Mouse (Mus musculus) spleen, adult 2 months (tissue): ENCODE data around the gene Akr1b3. TPM values are rescaled to one million over a fixed set of nuclear protein-coding genes. Genes with fewer than 3 reads are reported as not detected.

ENCODE experiments used
- DNase-seq, 2 experiments: peaks; one replicate each; pipeline versions ENCODE4 v3.0.0 to v3.0.0-alpha.2; 2012 to 2021; ENCODE audit warnings: low spot score in 2 of 2, low read depth in 1 of 2
- H3K27ac ChIP-seq: fragments of 200-500 bp; 2 replicates; pipeline ENCODE4 v1.5.1; 2012; ENCODE audit warnings: low read length, inconsistent platforms; ENCODE audit not compliant: insufficient read depth
- H3K27me3 ChIP-seq: fragments of 200-500 bp; 2 replicates; pipeline ENCODE4 v1.6.1; 2012; ENCODE audit warnings: mild to moderate bottlenecking, moderate library complexity, low read length, inconsistent platforms; ENCODE audit not compliant: control insufficient read depth, insufficient read depth
- H3K36me3 ChIP-seq: fragments of 200-500 bp; 2 replicates; pipeline ENCODE4 v1.6.1; 2012; ENCODE audit warnings: mild to moderate bottlenecking, low read length, inconsistent platforms; ENCODE audit not compliant: control insufficient read depth, insufficient read depth
- H3K4me1 ChIP-seq: fragments of 200-500 bp; 2 replicates; pipeline ENCODE4 v1.6.1; 2011; ENCODE audit warnings: inconsistent platforms; ENCODE audit not compliant: control insufficient read depth, insufficient read depth, insufficient read length
- H3K4me3 ChIP-seq: fragments of 200-500 bp; 2 replicates; pipeline ENCODE4 v1.5.1; 2011; ENCODE audit warnings: mild to moderate bottlenecking, inconsistent platforms; ENCODE audit not compliant: insufficient read depth, insufficient read length; ENCODE audit errors: extremely low read depth
- CTCF ChIP-seq: fragments of 200-500 bp; IDR thresholded peaks from 2 replicates; pipeline ENCODE4 v1.5.1; 2011; ENCODE audit warnings: mild to moderate bottlenecking, inconsistent platforms; ENCODE audit not compliant: insufficient read depth, insufficient read length, insufficient replicate concordance; ENCODE audit errors: extremely low read depth
- POLR2A ChIP-seq: fragments of 200-500 bp; IDR thresholded peaks from 2 replicates; pipeline ENCODE4 v1.6.1; 2011; ENCODE audit warnings: low read depth, low read length, inconsistent platforms
- WGBS: fragments of 180-500 bp; shearing (Covaris S2); methylation state at CpG from one replicate; pipeline ENCODE4 v1.1.7; 2018; 5-methylcytosine and 5-hydroxymethylcytosine counted together
- polyA plus RNA-seq: library from polyadenylated mRNA; depleted of rRNA; stranded (reverse); fragments of >200 nt; gene quantifications from 2 replicates; pipeline ENCODE4 v1.2.3, GENCODE M21; 2012

Gene Akr1b3
- polyA plus RNA-seq, 1 experiment: 105 TPM

DNA sequence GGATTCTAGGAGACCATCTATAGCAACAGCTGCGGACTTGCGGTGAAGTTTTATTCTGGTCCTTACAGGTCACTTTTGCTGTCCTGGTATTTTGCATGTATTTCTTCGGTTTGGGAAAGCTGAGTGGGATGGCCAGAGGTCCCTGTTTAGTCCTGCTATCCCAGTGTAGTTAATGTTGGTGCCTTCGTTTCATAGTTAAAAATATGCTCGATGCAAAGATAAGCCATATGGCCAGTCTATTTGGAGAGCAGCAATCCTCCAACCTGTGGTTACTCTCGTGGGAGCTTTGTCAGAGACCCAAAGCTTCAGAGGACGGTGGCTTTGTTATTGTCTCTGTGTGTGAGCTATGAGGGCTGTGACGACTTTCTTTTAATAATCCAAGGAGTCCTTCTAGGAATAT, 26.6 kb downstream of the Akr1b3 start:
- H3K4me3 ChIP-seq: no peak overlapping the region
- no peaks in the 10 kb centered on the region for H3K27me3 ChIP-seq
- TF ChIP-seq POLR2A: no peak
- TF ChIP-seq CTCF: no peak
- no peaks in the 10 kb centered on the region for H3K36me3 ChIP-seq
- 84% methylated on average over 8 of the region's 8 CpGs for WGBS
- DNase-seq: no peak
- no peaks in the 10 kb centered on the region; the same call in 1 of the 2 replicates for H3K4me1 ChIP-seq
- no peak overlapping the region for H3K27ac ChIP-seq

DNA sequence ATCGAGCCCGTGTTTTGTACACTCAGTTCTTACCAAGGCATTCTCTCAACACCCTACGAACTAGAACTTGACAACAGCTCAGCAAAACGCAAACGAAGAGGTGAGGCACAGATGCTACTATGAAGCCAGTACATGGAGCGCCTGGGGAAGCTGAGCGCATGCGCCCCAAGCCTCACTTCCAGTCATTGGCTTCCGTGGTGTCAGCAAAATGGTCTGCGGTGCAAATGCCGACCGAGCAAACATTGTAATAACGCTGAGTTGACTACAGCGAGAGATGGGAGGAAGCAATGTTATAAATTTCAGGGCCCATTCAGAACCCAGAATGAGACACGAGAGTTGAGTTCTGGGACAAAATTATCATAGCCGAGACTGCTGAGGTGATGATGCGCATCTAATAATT, 27.2 kb downstream of the Akr1b3 start:
- DNase-seq: no peak
- TF ChIP-seq CTCF: no peak
- TF ChIP-seq POLR2A: no peak
- Histone ChIP-seq H3K4me3 (no peak overlapping the region), H3K27ac (no peak overlapping the region), H3K36me3 (no peaks in the 10 kb centered on the region), H3K27me3 (no peaks in the 10 kb centered on the region), H3K4me1 (no peaks in the 10 kb centered on the region; the same call in 1 of the 2 replicates)
- 92% methylated on average over 17 of the region's 17 CpGs for WGBS

DNA sequence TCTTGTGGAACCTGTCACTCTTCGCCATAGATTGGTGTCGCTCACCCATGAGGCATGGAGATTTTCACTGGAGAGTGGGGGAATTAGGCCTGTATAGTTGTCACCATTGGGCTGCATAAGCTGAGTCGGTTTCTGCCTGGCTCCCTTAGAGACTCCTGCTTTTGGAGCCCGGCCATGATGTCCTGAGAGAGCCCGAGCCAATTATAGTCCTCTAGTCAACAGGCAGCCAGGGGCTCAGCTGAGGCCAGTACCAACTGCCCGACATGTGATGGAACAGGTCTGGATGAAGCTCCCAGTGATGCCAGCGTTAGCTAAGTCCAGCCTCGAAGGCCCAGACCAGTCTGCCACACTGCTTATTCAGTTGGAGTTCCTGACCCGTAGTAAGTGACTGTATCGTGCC, 29.2 kb downstream of the Akr1b3 start:
- 85% methylated on average over 10 of the region's 10 CpGs for WGBS
- DNase-seq: no peak
- Histone ChIP-seq H3K27ac (no peak overlapping the region), H3K36me3 (no peaks in the 10 kb centered on the region), H3K4me1 (no peaks in the 10 kb centered on the region; the same call in 1 of the 2 replicates), H3K4me3 (no peak overlapping the region), H3K27me3 (no peaks in the 10 kb centered on the region)
- TF ChIP-seq CTCF: no peak

DNA sequence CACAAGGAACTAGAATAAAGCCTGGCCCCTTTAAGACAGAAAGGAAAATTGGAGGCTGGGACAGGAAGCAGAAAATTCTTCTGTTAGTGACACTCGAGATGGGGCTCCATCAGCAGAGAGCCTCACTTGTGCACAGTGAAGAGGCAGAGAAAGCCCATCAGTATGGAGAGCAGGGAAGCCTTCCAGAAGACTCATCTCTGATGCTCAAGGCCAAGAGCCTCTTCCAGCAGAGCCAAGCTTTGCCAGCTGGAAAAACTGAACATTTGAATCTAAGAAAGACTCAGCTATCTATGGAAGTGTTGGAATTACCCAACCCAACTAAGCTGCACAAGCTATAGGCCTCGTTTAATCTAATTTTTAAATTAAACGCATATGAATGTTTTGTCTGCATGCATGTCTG, 30.4 kb downstream of the Akr1b3 start:
- no peak for TF ChIP-seq CTCF
- TF ChIP-seq POLR2A: no peak
- H3K36me3 ChIP-seq: no peaks in the 10 kb centered on the region
- H3K27me3 ChIP-seq: no peaks in the 10 kb centered on the region

DNA sequence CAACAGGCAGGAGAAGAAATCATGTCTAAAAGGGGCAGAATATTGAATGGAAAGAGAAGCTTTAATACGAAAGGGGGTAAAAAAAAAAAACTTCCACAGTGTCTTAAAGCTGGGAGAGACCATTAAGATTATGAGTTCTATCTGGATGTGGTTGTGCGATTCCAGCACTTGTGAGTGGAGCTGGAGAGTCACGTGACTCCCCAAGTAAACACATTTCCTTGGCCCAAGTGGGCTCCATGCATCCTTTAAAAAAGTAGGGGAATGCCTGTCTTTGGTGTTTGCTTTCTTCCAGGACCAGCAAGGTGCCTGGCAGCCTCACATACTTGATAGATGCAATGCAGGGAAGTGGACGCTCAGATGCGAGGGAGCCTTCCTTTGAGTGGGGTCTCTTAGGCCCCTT, 38.9 kb downstream of the Akr1b3 start:
- no peak overlapping the region for H3K27ac ChIP-seq
- H3K4me3 ChIP-seq: no peak overlapping the region
- WGBS: 87% methylated on average over 5 of the region's 5 CpGs
- TF ChIP-seq CTCF (no peak), POLR2A (no peak)
- H3K27me3 ChIP-seq: no peaks in the 10 kb centered on the region
- H3K4me1 ChIP-seq: no peaks in the 10 kb centered on the region
- DNase-seq: no peak
- H3K36me3 ChIP-seq: no peaks in the 10 kb centered on the region

More for the DNA sequence above, 30.4 kb downstream of the Akr1b3 start:
- 80% methylated on average over 3 of the region's 3 CpGs for WGBS
- H3K4me3 ChIP-seq: no peak overlapping the region
- DNase-seq: no peak
- H3K27ac ChIP-seq: no peak overlapping the region
- no peaks in the 10 kb centered on the region for H3K4me1 ChIP-seq

DNA sequence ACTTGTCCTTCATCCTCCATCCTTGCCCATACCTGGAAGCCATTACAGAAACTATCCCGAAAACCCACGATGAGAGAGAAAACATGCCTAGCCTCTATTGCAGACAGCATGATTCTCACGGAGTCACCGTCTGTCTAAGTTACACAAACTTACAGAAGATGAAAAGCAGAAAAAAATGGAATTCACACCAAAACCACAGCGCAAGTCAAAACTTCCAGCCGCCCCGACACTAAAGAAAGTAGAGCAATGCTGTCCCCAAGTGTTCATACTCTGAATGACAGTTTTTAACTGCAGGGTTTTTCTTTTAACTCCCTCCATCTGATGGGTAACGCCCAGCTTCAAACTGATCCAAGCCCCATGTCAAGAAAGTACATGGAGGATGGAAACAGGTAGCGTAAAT, 39.6 kb downstream of the Akr1b3 start:
- DNase-seq: peak in 1 of 2 experiments; percentile 22
- Histone ChIP-seq H3K36me3 (no peaks in the 10 kb centered on the region), H3K4me1 (no peaks in the 10 kb centered on the region), H3K27me3 (no peaks in the 10 kb centered on the region), H3K27ac (no peak overlapping the region), H3K4me3 (no peak overlapping the region)
- peak; percentile 27; the same call in 1 of the 2 replicates for TF ChIP-seq CTCF
- no peak for TF ChIP-seq POLR2A
- WGBS: 19% methylated on average over 9 of the region's 9 CpGs

DNA sequence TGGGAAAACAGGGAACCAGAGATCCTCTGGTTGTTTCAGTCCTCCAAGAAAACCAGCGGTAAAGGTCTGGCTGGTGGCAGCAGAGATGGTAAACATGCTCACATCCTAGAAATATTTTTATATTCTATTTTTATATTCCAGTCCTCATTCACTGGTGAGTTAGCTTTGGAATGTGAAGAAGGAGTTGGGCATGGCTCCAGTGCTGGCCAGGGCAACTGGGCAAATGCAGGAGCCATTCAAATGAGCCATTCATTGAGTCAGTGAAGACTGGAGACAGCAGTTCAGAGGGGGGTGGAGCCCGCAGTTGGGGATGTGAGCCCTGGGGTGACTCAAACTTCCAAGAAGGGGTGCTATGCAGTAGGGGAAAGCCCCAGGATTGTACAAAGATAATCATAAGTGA, 42.9 kb downstream of the Akr1b3 start:
- Histone ChIP-seq H3K36me3 (no peaks in the 10 kb centered on the region), H3K27me3 (no peaks in the 10 kb centered on the region), H3K4me1 (no peaks in the 10 kb centered on the region), H3K4me3 (no peak overlapping the region), H3K27ac (no peak overlapping the region)
- TF ChIP-seq CTCF: no peak
- TF ChIP-seq POLR2A: no peak
- WGBS: 92% methylated on average over 2 of the region's 2 CpGs
- no peak for DNase-seq
